Mouse (Mus musculus) hindbrain, embryonic 11.5 days (tissue): Measurements from ENCODE around the gene Pes1. TPM values are rescaled to one million over a fixed set of nuclear protein-coding genes. Genes with fewer than 3 reads are reported as not detected.

Source experiments
- ATAC-seq: fragments of 200-750 bp; cut with Nextera tagmentation; 2 replicates; pipeline ENCODE4 v1.8.0; 2017; ENCODE audit warnings: mild to moderate bottlenecking, moderate TSS enrichment, moderate library complexity; ENCODE audit not compliant: low FRiP score
- DNase-seq: peaks from one replicate; pipeline ENCODE4 v3.0.0-alpha.2; 2015; ENCODE audit warnings: low spot score
- H3K27ac ChIP-seq: fragments of 300-500 bp; sonication (generic); 2 replicates; pipeline ENCODE4 v1.5.1; 2014; ENCODE audit warnings: mild to moderate bottlenecking, low read depth, low read length
- H3K27me3 ChIP-seq: fragments of 300-500 bp; sonication (generic); 2 replicates; pipeline ENCODE4 v1.6.1; 2014; ENCODE audit warnings: mild to moderate bottlenecking, low read length, moderate library complexity, mixed read lengths; ENCODE audit not compliant: control insufficient read depth, insufficient read depth
- H3K36me3 ChIP-seq: fragments of 300-500 bp; sonication (generic); 2 replicates; pipeline ENCODE4 v1.6.1; 2014; ENCODE audit warnings: mild to moderate bottlenecking, low read length, moderate library complexity, mixed read lengths; ENCODE audit not compliant: control insufficient read depth, insufficient read depth
- H3K4me1 ChIP-seq: fragments of 300-500 bp; sonication (generic); replicated peaks from 2 replicates; pipeline ENCODE4 v1.6.1; 2014; ENCODE audit warnings: low read length, mixed read lengths; ENCODE audit not compliant: control insufficient read depth, insufficient read depth
- H3K4me2 ChIP-seq: fragments of 300-500 bp; sonication (generic); replicated peaks from 2 replicates; pipeline ENCODE4 v1.6.1; 2014; ENCODE audit warnings: mild to moderate bottlenecking, low read depth, low read length
- H3K4me3 ChIP-seq: fragments of 300-500 bp; sonication (generic); 2 replicates; pipeline ENCODE4 v1.5.1; 2014; ENCODE audit warnings: low read depth, low read length
- H3K9ac ChIP-seq: fragments of 300-500 bp; sonication (generic); 2 replicates; pipeline ENCODE4 v1.6.1; 2014; ENCODE audit warnings: low read depth, low read length
- H3K9me3 ChIP-seq: fragments of 300-500 bp; sonication (generic); 2 replicates; pipeline ENCODE4 v1.6.1; 2016; ENCODE audit warnings: low read length; ENCODE audit not compliant: control insufficient read depth
- WGBS: fragments of 180-500 bp; shearing (Covaris S2); extraction: QIAGEN DNeasy Blood & Tissue Kit; methylation state at CpG from one replicate; pipeline ENCODE4 v1.1.7; 2014; 5-methylcytosine and 5-hydroxymethylcytosine counted together
- polyA plus RNA-seq: library from polyadenylated mRNA; unstranded; fragments of >200 nt; fragmentation: Nextera tagmentation; extraction: Ambion mirVana; gene quantifications from 2 replicates; pipeline ENCODE4 v1.2.1, GENCODE M21; 2014

Gene Pes1
- polyA plus RNA-seq, 1 experiment from 2014 or later: 65.7 TPM

GRCm38 (mm10) chr11:3989748-3990147 lies 26.0 kb downstream of the Pes1 start:
- ATAC-seq (no peak), DNase-seq (no peak)
- H3K4me2 ChIP-seq: no peak overlapping the region
- WGBS: 36% methylated on average over 3 of the region's 3 CpGs
- H3K9me3 ChIP-seq: no peaks in the 10 kb centered on the region
- no peak overlapping the region for H3K4me3 ChIP-seq
- no peaks in the 10 kb centered on the region for H3K27me3 ChIP-seq
- H3K27ac ChIP-seq: no peak overlapping the region
- H3K4me1 ChIP-seq: no peaks in the 10 kb centered on the region
- H3K9ac ChIP-seq: no peak overlapping the region
- H3K36me3 ChIP-seq: no peaks in the 10 kb centered on the region

- peaks cover 15% of the 10 kb centered on the region for H3K27me3 ChIP-seq
- WGBS: 84% methylated on average over 6 of the region's 6 CpGs
These were observed 29.4 kb downstream of the Pes1 start for GRCm38 (mm10) chr11:3993132-3993531.

GRCm38 (mm10) chr11:3993914-3994313 lies 30.1 kb downstream of the Pes1 start:
- Histone ChIP-seq H3K27ac (no peak overlapping the region), H3K36me3 (no peaks in the 10 kb centered on the region), H3K4me2 (no peak overlapping the region), H3K4me3 (no peak overlapping the region), H3K9me3 (no peaks in the 10 kb centered on the region), H3K27me3 (peaks cover 23% of the 10 kb centered on the region), H3K9ac (no peak overlapping the region), H3K4me1 (peaks cover 5% of the 10 kb centered on the region; the same call in 1 of the 2 replicates)
- WGBS: 80% methylated on average over 6 of the region's 6 CpGs
- DNase-seq: no peak
- ATAC-seq: no peak

More at GRCm38 (mm10) chr11:3993132-3993531, 29.4 kb downstream of the Pes1 start:
- ATAC-seq (no peak), DNase-seq (no peak)
- Histone ChIP-seq H3K4me3 (no peak overlapping the region), H3K4me2 (no peak overlapping the region), H3K4me1 (peaks cover 3% of the 10 kb centered on the region; the same call in 1 of the 2 replicates), H3K9ac (no peak overlapping the region), H3K9me3 (no peaks in the 10 kb centered on the region), H3K36me3 (no peaks in the 10 kb centered on the region), H3K27ac (no peak overlapping the region)

GRCm38 (mm10) chr11:3995511-3995910 lies 31.7 kb downstream of the Pes1 start:
- Histone ChIP-seq H3K27ac (no peak overlapping the region), H3K4me3 (no peak overlapping the region), H3K36me3 (no peaks in the 10 kb centered on the region), H3K4me1 (peaks cover 5% of the 10 kb centered on the region; the same call in 1 of the 2 replicates), H3K4me2 (no peak overlapping the region), H3K9ac (no peak overlapping the region), H3K27me3 (peaks cover 33% of the 10 kb centered on the region), H3K9me3 (no peaks in the 10 kb centered on the region)
- DNase-seq: no peak
- ATAC-seq: no peak
- WGBS: 87% methylated on average over 5 of the region's 5 CpGs

- H3K9ac ChIP-seq: no peak overlapping the region
- ATAC-seq: no peak
- peaks cover 33% of the 10 kb centered on the region for H3K27me3 ChIP-seq
These were observed 33.1 kb downstream of the Pes1 start for GRCm38 (mm10) chr11:3996840-3997239.

GRCm38 (mm10) chr11:3997978-3998720 lies 34.4 kb downstream of the Pes1 start:
- ATAC-seq (no peak), DNase-seq (peak; percentile 41)
- 7% methylated on average over 66 of the region's 66 CpGs for WGBS
- Histone ChIP-seq H3K9me3 (no peaks in the 10 kb centered on the region), H3K9ac (no peak overlapping the region), H3K36me3 (no peaks in the 10 kb centered on the region), H3K4me2 (peak overlapping the region; percentile 41), H3K27me3 (peaks cover 33% of the 10 kb centered on the region), H3K4me3 (peak overlapping the region; percentile 26), H3K27ac (no peak overlapping the region), H3K4me1 (peaks cover 5% of the 10 kb centered on the region; the same call in 1 of the 2 replicates)

More at GRCm38 (mm10) chr11:3996840-3997239, 33.1 kb downstream of the Pes1 start:
- Histone ChIP-seq H3K27ac (no peak overlapping the region), H3K9me3 (no peaks in the 10 kb centered on the region), H3K4me2 (no peak overlapping the region), H3K36me3 (no peaks in the 10 kb centered on the region), H3K4me1 (peaks cover 5% of the 10 kb centered on the region; the same call in 1 of the 2 replicates), H3K4me3 (no peak overlapping the region)
- WGBS: 83% methylated on average over 3 of the region's 3 CpGs
- DNase-seq: no peak

- H3K27me3 ChIP-seq: peaks cover 33% of the 10 kb centered on the region
- H3K4me2 ChIP-seq: no peak overlapping the region
- ATAC-seq (no peak), DNase-seq (no peak)
- H3K9me3 ChIP-seq: no peaks in the 10 kb centered on the region
- WGBS: 78% methylated on average over 5 of the region's 5 CpGs
- H3K27ac ChIP-seq: no peak overlapping the region
- no peak overlapping the region for H3K4me3 ChIP-seq
- no peaks in the 10 kb centered on the region for H3K36me3 ChIP-seq
- peaks cover 5% of the 10 kb centered on the region; the same call in 1 of the 2 replicates for H3K4me1 ChIP-seq
- H3K9ac ChIP-seq: no peak overlapping the region
These were observed 35.8 kb downstream of the Pes1 start for GRCm38 (mm10) chr11:3999547-3999946.

- Histone ChIP-seq H3K9me3 (no peaks in the 10 kb centered on the region), H3K27me3 (peaks cover 33% of the 10 kb centered on the region), H3K4me1 (peaks cover 5% of the 10 kb centered on the region; the same call in 1 of the 2 replicates), H3K4me3 (no peak overlapping the region), H3K27ac (no peak overlapping the region), H3K36me3 (no peaks in the 10 kb centered on the region), H3K4me2 (no peak overlapping the region), H3K9ac (no peak overlapping the region)
- 9% methylated on average over 5 of the region's 5 CpGs for WGBS
- no peak for ATAC-seq
- peak; percentile 85 for DNase-seq
These were observed 37.8 kb downstream of the Pes1 start for GRCm38 (mm10) chr11:4001603-4002002.
